Mouse (Mus musculus) CH12.LX (cell line): Measurements from ENCODE around the gene Ankub1.

Source experiments
- BHLHE40 ChIP-seq: IDR thresholded peaks from 2 replicates; pipeline ENCODE4 v1.6.1; 2011; ENCODE audit warnings: mild to moderate bottlenecking, low read depth, low read length, improper control_type of control experiment
- CTCF ChIP-seq, 2 experiments: IDR thresholded peaks in 1 of 2; conservative IDR thresholded peaks in 1 of 2; 2 replicates each; pipeline ENCODE4 v1.5.1; 2011 to 2012; ENCODE audit warnings: low read depth in 2 of 2, low read length in 2 of 2, improper control_type of control experiment in 1 of 2, inconsistent platforms in 1 of 2, mild to moderate bottlenecking in 1 of 2, moderate library complexity in 1 of 2
- EP300 ChIP-seq: IDR thresholded peaks from 2 replicates; pipeline ENCODE4 v1.6.1; 2011; ENCODE audit warnings: low read length, improper control_type of control experiment
- HCFC1 ChIP-seq: IDR thresholded peaks from 2 replicates; pipeline ENCODE4 v1.6.1; 2012; ENCODE audit warnings: low read depth, mild to moderate bottlenecking, inconsistent platforms, low read length, improper control_type of control experiment
- IRF4 ChIP-seq: IDR thresholded peaks from 2 replicates; pipeline ENCODE4 v1.6.1; 2014; ENCODE audit warnings: low read depth, mild to moderate bottlenecking, inconsistent platforms, low read length, improper control_type of control experiment
- JUND ChIP-seq: conservative IDR thresholded peaks from 2 replicates; pipeline ENCODE4 v1.6.1; 2011; ENCODE audit warnings: low read depth, low read length, improper control_type of control experiment
- MAX ChIP-seq: IDR thresholded peaks from 2 replicates; pipeline ENCODE4 v1.6.1; 2011; ENCODE audit warnings: low read length, improper control_type of control experiment
- MEF2A ChIP-seq: IDR thresholded peaks from 2 replicates; pipeline ENCODE4 v1.6.1; 2014; ENCODE audit warnings: low read depth, mild to moderate bottlenecking, inconsistent platforms, low read length, improper control_type of control experiment, borderline replicate concordance
- NELFE ChIP-seq: IDR thresholded peaks from 2 replicates; pipeline ENCODE4 v1.6.1; 2011; ENCODE audit warnings: low read depth, low read length, improper control_type of control experiment
- POLR2A ChIP-seq: IDR thresholded peaks from 2 replicates; pipeline ENCODE4 v1.6.1; 2011; ENCODE audit warnings: low read depth, mild to moderate bottlenecking, improper control_type of control experiment, low read length
- UBTF ChIP-seq: IDR thresholded peaks from 2 replicates; pipeline ENCODE4 v1.6.1; 2012; ENCODE audit warnings: low read depth, mild to moderate bottlenecking, inconsistent platforms, low read length, improper control_type of control experiment, moderate library complexity
- ZC3H11A ChIP-seq: IDR thresholded peaks from 2 replicates; pipeline ENCODE4 v1.6.1; 2012; ENCODE audit warnings: low read depth, mild to moderate bottlenecking, inconsistent platforms, low read length, improper control_type of control experiment
- ZKSCAN1 ChIP-seq: IDR thresholded peaks from 2 replicates; pipeline ENCODE4 v1.6.1; 2012; ENCODE audit warnings: low read depth, inconsistent platforms, low read length, improper control_type of control experiment, borderline replicate concordance

- TF ChIP-seq CTCF (conservative IDR thresholded peaks at IDR 0.05 in 1 of 2, IDR thresholded peaks at IDR 0.05 in 1 of 2; ENCODE audit: low read depth in 2 of 2, low read length in 2 of 2) (no peak), MAX (no peak), POLR2A (no peak), UBTF (no peak), JUND (no peak), IRF4 (no peak), EP300 (no peak), ZC3H11A (no peak), HCFC1 (no peak), NELFE (no peak), BHLHE40 (no peak), MEF2A (no peak), ZKSCAN1 (no peak)
Observed at GRCm38 (mm10) chr3:57665880-57666279, 26.7 kb downstream of the Ankub1 start.
